Mouse (Mus musculus) thymus, postnatal 25 days (tissue): ENCODE data around the gene Tert.

Experiments used
- DNase-seq: peaks from one replicate; pipeline ENCODE4 v3.0.0; 2022

The Tert gene

GRCm38 (mm10) chr13:73626745-73627549 lies at the start of gene Tert:
Gene Tert (plus strand): TSS chr13:73626911.
- peak; percentile 78 for DNase-seq

GRCm38 (mm10) chr13:73577277-73577676 lies 49.4 kb upstream of the Tert start:
- DNase-seq = no peak

GRCm38 (mm10) chr13:73591488-73591887 lies 35.2 kb upstream of the Tert start:
- no peak for DNase-seq

- no peak for DNase-seq
These were observed 34.2 kb upstream of the Tert start for GRCm38 (mm10) chr13:73592546-73592945.

GRCm38 (mm10) chr13:73596276-73596675 lies 30.4 kb upstream of the Tert start:
- DNase-seq = no peak

GRCm38 (mm10) chr13:73600217-73600616 lies 26.5 kb upstream of the Tert start:
- no peak for DNase-seq

GRCm38 (mm10) chr13:73603046-73603445 lies 23.7 kb upstream of the Tert start:
- DNase-seq = peak; percentile 3

GRCm38 (mm10) chr13:73603522-73604155 lies 23.1 kb upstream of the Tert start, which contains the start of gene Clptm1l:
Gene Clptm1l (plus strand): TSS chr13:73604006.
- peak; percentile 95 for DNase-seq

GRCm38 (mm10) chr13:73604156-73604957 lies 22.4 kb upstream of the Tert start:
- DNase-seq = no peak

GRCm38 (mm10) chr13:73618406-73618805 lies 8.3 kb upstream of the Tert start:
- no peak for DNase-seq

GRCm38 (mm10) chr13:73620637-73621036 lies 6.1 kb upstream of the Tert start:
- no peak for DNase-seq

- DNase-seq = no peak
These were observed 334 bp upstream of the Tert start for GRCm38 (mm10) chr13:73626410-73626744.

GRCm38 (mm10) chr13:73628586-73629113 lies 1.9 kb downstream of the Tert start:
- DNase-seq = no peak

GRCm38 (mm10) chr13:73631837-73632236 lies 5.1 kb downstream of the Tert start:
- DNase-seq = no peak

GRCm38 (mm10) chr13:73637826-73638225 lies 11.1 kb downstream of the Tert start:
- DNase-seq = no peak

- peak; percentile 44 for DNase-seq
These were observed 14.6 kb downstream of the Tert start for GRCm38 (mm10) chr13:73641296-73641695.

GRCm38 (mm10) chr13:73646397-73647087 lies 19.8 kb downstream of the Tert start:
- peak; percentile 88 for DNase-seq

- no peak for DNase-seq
These were observed 26.6 kb downstream of the Tert start for GRCm38 (mm10) chr13:73653266-73653665.

- no peak for DNase-seq
These were observed 28.3 kb downstream of the Tert start for GRCm38 (mm10) chr13:73654976-73655375.

- DNase-seq = no peak
These were observed 32.2 kb downstream of the Tert start for GRCm38 (mm10) chr13:73658953-73659352.

- no peak for DNase-seq
These were observed 33.5 kb downstream of the Tert start for GRCm38 (mm10) chr13:73660163-73660695.

- DNase-seq = no peak
These were observed 48.5 kb downstream of the Tert start for GRCm38 (mm10) chr13:73675161-73675560.
